Mouse (Mus musculus) heart, adult 11 months (tissue): ENCODE results near the gene Golga2.
"Not testable (repeated sequence)": the region's sequence is repeated elsewhere in the genome, so short reads cannot be mapped to it uniquely, and the experiment has no call there.

Source experiments
- DNase-seq: peaks from one replicate; pipeline ENCODE4 v3.0.0; 2022

Gene Golga2

GRCm38 (mm10) chr2:32289578-32289977, 2.4 kb downstream of the Golga2 start:
- DNase-seq, result no peak

DNA sequence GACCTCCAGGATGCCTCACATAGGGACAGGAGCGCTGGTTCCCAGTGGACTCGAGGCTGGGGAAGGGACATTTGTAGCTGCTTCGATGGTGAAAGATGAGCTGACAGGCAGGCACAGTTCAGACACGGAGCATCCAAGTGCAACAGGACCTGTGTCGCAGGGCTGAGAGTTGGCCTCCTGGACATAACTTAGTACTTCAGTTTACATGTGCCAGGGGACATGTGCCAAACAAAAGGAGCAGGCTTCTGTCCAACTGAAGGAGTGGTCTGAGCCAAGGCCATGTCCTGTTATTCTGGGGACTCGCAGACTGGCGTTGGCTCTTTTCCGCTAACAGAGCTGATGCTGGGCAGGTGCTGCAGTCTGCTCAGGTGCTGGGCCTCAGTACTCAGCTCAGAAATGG, 7.2 kb downstream of the Golga2 start:
- peak; percentile 98 for DNase-seq

GRCm38 (mm10) chr2:32295285-32295684, 8.1 kb downstream of the Golga2 start:
- no peak for DNase-seq

- DNase-seq, result not testable (repeated sequence)
Measured at GRCm38 (mm10) chr2:32295842-32296241, 8.7 kb downstream of the Golga2 start.

GRCm38 (mm10) chr2:32299469-32299868, 12.3 kb downstream of the Golga2 start:
- DNase-seq, result no peak

DNA sequence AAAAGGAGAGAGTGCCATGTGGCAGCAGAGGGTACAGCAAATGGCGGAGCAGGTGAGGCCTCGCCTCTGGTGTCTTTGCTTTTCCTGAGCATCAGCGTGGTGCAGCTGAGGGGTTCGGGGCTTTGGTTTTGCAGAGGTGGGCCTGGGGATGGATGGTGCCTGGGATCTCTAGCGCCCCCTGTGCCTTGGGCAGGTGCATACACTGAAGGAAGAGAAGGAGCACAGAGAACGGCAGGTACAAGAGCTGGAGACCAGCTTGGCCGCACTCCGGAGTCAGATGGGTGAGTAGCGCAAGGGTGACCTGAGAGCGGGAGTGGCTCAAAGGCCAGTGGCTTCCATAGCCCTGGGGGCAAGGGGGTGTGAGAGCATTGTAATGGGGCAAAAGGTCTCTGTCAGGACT, 15.8 kb downstream of the Golga2 start:
- DNase-seq, result peak; percentile 90

GRCm38 (mm10) chr2:32304145-32304832, 17.1 kb downstream of the Golga2 start:
- peak; percentile 87 for DNase-seq

DNA sequence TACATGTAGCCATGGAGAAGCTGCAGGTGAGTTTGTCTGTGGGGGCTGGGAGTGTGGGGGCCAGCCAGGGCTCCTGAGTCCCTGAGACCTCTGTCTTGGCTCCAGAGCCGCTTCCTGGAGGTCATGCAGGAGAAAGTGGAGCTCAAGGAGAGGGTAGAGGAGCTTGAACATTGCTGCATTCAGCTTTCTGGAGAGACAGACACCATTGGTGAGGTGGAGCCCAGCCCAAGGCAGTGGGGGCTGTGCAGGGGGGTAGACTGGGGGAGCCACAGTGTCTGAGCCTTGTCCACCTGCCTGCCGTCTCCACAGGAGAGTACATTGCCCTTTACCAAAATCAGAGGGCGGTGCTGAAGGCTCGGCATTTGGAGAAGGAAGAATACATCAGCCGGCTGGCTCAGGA, 18.5 kb downstream of the Golga2 start:
- peak; percentile 91 for DNase-seq

GRCm38 (mm10) chr2:32306176-32306575, 19.0 kb downstream of the Golga2 start:
- peak; percentile 87 for DNase-seq

DNA sequence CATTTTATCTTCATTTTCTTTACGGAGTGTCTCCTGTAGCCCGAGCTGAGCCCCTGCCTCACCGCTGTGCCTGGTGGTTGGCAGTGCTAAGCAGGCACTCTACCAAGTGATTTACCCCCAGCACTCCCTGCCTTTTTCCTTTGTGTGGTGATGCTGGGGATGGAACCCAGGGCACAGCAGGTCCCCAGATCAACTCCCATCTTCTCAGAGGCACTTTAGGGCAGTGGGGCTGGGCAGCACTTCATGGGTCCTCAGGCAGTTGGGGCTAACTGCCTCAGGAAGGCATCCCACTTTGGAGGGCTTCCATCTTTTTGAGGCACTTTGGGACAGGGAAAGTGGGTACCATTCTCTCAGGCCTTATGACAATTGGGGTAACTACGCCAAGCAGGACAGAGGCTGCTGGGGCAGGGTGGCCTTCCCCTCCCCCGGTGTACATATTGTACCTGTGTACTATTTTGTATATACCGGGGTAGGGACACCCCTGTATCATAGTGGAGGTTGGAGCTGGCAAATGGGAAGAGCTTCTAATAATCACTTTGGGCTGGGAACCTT, 20.1 kb downstream of the Golga2 start:
- DNase-seq, result peak; percentile 89

DNA sequence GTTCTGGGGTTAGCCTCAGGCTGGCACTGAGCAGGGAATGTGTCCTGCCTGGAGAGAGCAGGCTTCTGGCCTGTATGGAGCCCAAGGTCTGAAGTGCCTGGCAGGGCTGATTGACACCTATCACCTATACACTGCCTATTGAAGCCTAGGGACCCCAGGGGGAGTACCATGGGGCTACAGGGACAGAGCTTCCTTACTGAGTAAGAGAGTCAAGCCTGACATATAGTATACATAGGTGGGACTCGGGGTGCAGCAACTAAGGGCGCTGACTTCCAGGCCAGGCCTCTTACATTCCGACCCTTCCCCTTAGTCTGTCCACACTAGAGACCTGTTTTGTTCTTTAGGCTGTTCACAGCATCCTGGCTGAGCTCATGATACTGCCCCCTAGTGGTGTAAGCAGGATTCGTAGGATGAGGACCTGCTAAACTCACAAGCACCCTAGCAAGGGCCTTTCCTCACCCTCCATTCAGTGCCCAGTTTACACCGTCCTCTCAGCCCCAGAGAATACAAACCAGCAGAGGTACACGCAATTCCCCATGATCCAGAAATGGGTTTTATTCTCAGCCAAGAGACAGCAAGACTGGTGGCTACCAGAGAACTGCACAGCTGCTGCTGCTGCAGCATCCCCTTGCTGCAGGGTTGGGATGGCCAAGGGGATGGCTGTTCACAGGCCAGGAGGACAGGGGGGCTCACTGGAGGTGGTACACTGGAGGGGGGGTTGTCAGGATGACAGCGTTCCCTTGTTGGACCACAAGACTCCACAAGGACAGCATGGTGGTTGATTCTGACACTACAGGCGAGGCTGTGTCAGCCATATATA, 21.0 kb downstream of the Golga2 start:
- peak; percentile 92 for DNase-seq

DNA sequence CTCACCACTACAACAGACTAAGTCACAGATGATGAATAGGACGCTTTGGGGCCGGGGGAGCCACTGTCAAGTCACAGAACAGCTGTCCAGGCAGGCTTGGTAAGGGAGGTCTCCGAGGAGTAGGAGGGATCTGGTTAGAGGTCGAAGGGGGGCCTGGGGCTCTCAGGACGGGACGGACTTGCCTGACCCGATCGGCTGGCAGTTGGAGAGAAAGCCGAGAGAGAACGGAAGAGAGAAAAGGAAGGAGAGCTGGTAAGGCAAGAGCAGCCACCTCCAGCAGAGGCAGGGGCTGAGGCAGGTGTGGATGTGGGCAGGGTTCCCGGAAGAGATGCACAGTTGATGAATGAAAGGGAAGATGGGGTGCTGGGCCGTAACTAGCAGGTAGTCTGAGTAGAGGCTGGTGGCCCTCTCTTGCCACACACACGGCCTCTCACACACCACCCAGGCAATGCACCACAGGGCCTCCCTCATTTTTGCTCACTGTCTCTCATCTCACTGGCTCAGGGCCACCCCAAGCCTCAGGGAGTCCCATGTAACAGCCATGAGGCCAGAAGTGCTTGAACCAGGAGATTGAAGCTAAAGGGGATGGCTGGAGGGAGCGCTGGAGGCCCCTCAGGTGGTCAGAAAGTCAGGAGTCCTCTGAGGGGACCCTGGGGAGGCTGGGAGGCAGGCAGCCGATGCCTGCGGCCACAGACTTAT, 21.8 kb downstream of the Golga2 start:
- peak; percentile 89 for DNase-seq

DNA sequence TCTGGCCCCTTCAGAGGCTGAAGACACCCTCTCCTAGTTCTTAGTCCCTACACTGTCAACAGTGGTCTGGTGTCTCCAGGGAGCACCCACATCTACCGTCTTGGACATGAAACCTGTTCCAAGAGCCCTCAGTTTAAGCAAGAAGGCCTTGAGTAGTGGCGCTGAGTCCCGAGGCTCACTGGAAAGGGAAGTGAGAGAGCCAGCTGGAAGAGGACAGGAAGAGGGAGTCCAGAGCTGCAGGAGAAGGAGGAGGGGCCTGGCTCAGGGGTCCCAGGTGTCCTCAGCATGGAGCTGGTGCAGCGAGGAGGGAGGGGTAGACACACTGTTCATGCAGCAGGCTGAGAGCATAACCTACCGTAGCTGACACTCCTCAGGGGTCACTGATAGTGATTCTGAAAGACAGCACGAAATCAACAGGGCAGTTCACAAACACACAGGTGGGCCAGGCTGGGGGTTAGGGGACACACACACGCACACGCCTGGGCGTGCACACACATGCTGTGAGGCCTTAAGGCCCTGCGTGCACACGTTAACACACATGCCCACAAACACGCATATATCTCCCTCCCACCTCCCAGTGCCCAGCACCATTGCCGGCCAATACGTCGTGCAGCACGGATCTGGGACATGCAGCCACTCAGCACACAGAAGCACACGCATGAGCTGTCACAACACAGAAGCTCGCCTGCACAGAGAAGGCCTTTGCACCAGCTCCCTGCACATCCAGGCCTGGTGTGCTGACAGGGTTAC, 23.1 kb downstream of the Golga2 start:
- DNase-seq, result peak; percentile 95

DNA sequence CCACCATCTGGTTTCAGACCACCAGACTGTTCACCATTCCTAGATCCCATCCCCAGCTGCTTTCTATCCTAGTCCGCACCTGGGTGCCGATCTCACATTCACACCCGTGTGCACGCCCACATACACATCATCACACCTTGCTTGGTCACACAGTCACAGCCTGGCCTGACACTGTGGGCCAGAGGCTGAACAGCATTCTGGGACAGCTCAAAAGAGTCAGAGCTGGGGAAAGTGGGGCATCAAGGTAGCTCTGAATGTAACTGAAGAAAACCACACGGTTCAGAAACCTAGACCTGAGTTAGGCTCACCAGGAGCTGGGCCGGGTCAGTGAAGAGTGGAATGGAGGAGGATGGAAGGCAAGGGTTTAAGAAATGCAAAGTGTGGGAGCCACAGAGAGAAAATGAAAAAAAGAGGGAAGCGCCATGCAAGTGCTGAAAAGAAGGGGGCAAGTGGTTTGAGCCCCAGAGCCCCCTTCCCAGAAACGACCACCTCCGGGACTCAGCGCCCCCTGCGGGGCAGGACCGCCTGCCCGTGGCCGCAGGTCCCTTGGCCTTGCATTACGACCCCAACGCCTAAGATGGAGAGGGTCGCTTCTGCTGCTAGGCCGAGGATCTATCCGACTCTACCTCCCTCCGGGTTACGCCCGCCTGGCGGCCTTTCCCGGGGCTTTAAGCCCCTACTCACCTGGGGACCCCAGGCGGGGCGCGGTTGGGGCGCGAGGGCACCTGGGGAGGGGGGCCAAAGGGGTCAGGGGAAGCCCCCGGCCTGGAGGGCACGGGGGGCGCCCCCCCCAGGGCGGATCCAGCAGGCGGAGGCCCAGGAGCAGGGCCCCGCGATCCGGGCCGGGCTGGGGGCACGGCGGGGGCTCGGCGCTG, 24.5 kb downstream of the Golga2 start:
- peak; percentile 85 for DNase-seq

DNA sequence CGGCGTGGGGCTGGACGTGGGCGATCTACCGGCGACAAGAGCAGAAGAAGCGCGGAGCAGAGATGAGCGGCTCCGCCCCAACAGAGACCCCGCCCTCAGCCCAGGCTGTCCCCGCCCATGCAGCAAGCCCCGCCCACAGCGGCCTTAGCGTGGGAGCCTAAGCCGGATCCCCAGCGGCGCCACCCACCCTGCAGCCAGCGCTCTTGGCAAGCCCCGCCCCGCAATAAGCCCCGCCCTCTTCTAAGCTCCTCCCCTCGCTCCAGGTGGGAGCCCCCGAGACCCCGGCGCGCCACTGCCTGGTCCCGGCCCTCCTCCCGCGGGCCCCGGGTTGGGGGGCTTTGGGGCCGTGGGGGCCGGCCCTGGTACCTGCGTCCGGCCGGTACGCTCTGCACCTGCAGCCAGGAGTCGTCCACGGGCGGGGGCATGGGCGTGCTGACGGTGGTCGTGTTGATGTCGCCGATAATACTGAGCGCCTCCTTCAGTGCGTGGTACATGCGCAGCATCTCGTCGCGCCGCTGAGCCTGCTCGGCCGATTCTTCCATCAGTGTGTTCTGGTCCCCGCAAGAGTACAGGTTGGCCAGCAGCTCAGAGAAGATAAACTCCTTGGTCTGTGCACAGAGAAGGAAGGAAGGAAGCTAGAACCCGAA, 25.3 kb downstream of the Golga2 start:
- DNase-seq, result peak; percentile 98

DNA sequence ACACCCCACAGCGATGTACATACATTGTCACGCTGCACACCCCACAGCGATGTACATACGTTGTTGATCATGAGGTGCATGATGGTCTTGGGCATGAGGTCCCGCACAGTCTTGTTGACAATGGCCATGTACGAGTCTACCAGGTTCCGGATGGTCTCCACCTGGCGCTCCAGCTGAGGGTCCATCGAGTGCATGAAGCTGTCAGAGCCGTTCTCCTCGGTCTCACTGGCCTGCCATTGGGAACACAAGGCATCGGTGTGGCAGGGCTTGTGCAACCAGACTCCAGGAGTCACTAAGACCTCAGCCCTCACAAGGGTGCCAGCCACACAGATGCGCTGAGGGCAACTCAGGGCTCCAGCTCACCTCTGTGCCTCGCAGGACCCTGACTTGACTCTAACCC, 27.6 kb downstream of the Golga2 start:
- peak; percentile 92 for DNase-seq

DNA sequence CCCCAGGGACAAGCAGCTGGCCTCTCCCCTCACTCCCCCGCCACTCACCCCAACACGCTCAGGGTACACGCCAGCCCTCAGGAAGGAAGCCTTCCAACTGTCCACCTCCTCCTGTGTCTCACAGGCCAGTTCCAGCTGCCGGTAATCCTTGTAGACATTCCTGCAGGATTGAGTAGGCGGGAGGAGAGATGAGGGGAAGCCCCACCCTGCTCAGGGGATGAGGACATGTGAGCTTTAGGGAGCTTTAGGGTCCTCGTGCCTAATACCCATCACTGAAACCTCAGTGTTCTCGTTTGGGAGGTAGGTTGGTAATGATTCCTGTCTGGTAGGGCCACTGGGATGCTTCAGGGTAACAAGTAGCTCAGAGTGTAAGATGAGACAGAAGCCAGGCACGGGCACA, 28.6 kb downstream of the Golga2 start:
- peak; percentile 97 for DNase-seq

DNA sequence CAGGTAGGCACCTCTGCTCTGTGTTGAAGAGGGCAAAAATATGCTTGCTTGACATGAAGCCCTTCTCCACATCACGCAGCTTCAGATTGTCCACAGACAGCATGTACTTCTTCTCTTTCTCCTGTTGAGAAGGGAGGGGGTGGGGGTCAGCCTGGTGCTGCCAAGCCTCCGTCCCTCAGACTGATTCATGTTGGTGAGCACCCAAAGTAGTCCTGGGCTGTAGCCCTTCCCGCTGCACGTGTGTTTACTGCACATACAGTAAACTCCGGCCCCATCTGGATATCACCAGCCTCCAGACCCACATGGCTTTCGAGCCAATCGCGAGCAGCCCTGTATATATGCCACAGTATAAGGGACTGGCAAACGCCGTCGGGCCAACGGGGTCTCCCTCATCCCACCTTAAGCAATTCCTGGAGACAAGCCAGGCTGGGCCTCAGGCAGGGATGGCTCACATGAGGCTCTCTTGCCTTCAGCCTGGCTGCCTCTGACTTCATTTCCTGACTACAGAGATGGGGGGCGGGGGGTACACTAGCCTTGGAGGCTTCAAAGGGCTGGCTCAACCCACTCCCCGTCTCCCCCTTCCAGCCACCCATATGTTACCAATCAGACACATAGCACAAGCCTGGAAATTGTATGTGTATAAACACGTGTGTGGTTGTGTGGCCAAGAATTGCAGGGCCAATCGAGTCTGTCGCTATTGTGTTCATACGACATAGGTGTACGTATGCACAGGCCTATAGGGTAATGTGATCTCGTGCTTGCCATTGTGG, 29.9 kb downstream of the Golga2 start:
- DNase-seq, result peak; percentile 96

GRCm38 (mm10) chr2:32317791-32318417, 30.7 kb downstream of the Golga2 start:
- DNase-seq, result peak; percentile 99
